In genomic region chr14:17410752-17411151, GRCm38 (mm10) we compare ENCODE assay signal across 10 mouse cellular contexts.
DNase-seq lines count a peak whose midpoint lies in the region; ATAC-seq and TF ChIP-seq lines count a peak whose summit lies in the region.
"Had no signal": no experiment of that assay in that cellular context is flagged by ENCODE, and none has a peak within 500 bp of the region (broad histone marks: within the 10 kb centered on the region; RNA-seq: fewer than 3 reads in every experiment).

No protein-coding gene starts in this region.

- no peak overlapping the region for H3K4me2 ChIP-seq in hindbrain, embryonic 13.5 days
- H3K4me2 ChIP-seq in intestine, embryonic 16.5 days (ENCODE audit: low read depth, low read length): no peak overlapping the region
- no peak overlapping the region for H3K4me2 ChIP-seq in hindbrain, embryonic 16.5 days (ENCODE audit: low read length)
- H3K4me2 ChIP-seq: embryonic facial prominence, embryonic 13.5 days; hindbrain, embryonic 12.5 days had no signal

- no peak overlapping the region for H3K9ac ChIP-seq in hindbrain, embryonic 13.5 days
- no peak overlapping the region for H3K9ac ChIP-seq in MEL (ENCODE audit: control insufficient read depth, low read depth, low read length, poor library complexity, severe bottlenecking)
- H3K9ac ChIP-seq in intestine, embryonic 16.5 days (ENCODE audit: low read depth, low read length): no peak overlapping the region
- no peak overlapping the region for H3K9ac ChIP-seq in hindbrain, embryonic 16.5 days (ENCODE audit: low read depth, low read length)
- H3K9ac ChIP-seq: embryonic facial prominence, embryonic 13.5 days; hindbrain, embryonic 12.5 days had no signal

- no peak for TF ChIP-seq CTCF in MEL (IDR thresholded peaks at IDR 0.05 in 2 of 3, conservative IDR thresholded peaks at IDR 0.05 in 1 of 3; ENCODE audit: control insufficient read depth in 1 of 3, insufficient read depth in 1 of 3, low read depth in 2 of 3, low read length in 3 of 3, poor library complexity in 1 of 3, severe bottlenecking in 1 of 3)

- no peak for TF ChIP-seq EP300 in MEL (IDR thresholded peaks at IDR 0.05; ENCODE audit: low read depth in 1 of 2, low read length in 2 of 2)

- H3K27me3 ChIP-seq in hindbrain, embryonic 10.5 days (ENCODE audit: insufficient read depth, poor library complexity, severe bottlenecking): no peaks in the 10 kb centered on the region
- H3K27me3 ChIP-seq in hindbrain, embryonic 13.5 days: no peaks in the 10 kb centered on the region
- no peaks in the 10 kb centered on the region for H3K27me3 ChIP-seq in MEL (ENCODE audit: control insufficient read depth in 1 of 2, insufficient read depth in 2 of 2, low read length in 2 of 2)
- H3K27me3 ChIP-seq in intestine, embryonic 16.5 days (replicated peaks; ENCODE audit: control insufficient read depth, insufficient read depth, low read length): no peaks in the 10 kb centered on the region
- no peaks in the 10 kb centered on the region for H3K27me3 ChIP-seq in hindbrain, embryonic 16.5 days (replicated peaks; ENCODE audit: control insufficient read depth, insufficient read depth, low read length)
- H3K27me3 ChIP-seq: embryonic facial prominence, embryonic 13.5 days; hindbrain, embryonic 12.5 days had no signal

- 36% methylated on average over 3 of the region's 3 CpGs for WGBS in hindbrain, embryonic 10.5 days
- WGBS in hindbrain, embryonic 13.5 days: 34% methylated on average over 3 of the region's 3 CpGs
- WGBS in intestine, embryonic 16.5 days: 33% methylated on average over 3 of the region's 3 CpGs
- 35% methylated on average over 3 of the region's 3 CpGs for WGBS in hindbrain, embryonic 16.5 days

- TF ChIP-seq RAD21 in MEL (IDR thresholded peaks at IDR 0.05; ENCODE audit: low read depth, low read length): no peak

- H3K4me1 ChIP-seq in hindbrain, embryonic 10.5 days (replicated peaks): peaks cover 11% of the 10 kb centered on the region; the same call in 1 of the 2 replicates
- H3K4me1 ChIP-seq in hindbrain, embryonic 13.5 days (replicated peaks): no peaks in the 10 kb centered on the region
- no peaks in the 10 kb centered on the region for H3K4me1 ChIP-seq in MEL (ENCODE audit: control insufficient read depth in 1 of 2, insufficient read depth in 2 of 2, low read length in 2 of 2)
- peaks cover 3% of the 10 kb centered on the region; the same call in 1 of the 2 replicates for H3K4me1 ChIP-seq in intestine, embryonic 16.5 days (ENCODE audit: control insufficient read depth, insufficient read depth, low read length)
- no peaks in the 10 kb centered on the region for H3K4me1 ChIP-seq in hindbrain, embryonic 16.5 days (ENCODE audit: control insufficient read depth, insufficient read depth, low read depth, low read length)
- H3K4me1 ChIP-seq: hindbrain, embryonic 12.5 days had no signal

- no peak for TF ChIP-seq POLR2A in MEL (IDR thresholded peaks at IDR 0.05; ENCODE audit: control insufficient read depth in 1 of 2, insufficient read depth in 1 of 2, low read depth in 1 of 2, low read length in 2 of 2, poor library complexity in 1 of 2)

- H3K9me3 ChIP-seq in hindbrain, embryonic 10.5 days: no peaks in the 10 kb centered on the region
- no peaks in the 10 kb centered on the region for H3K9me3 ChIP-seq in hindbrain, embryonic 13.5 days
- no peaks in the 10 kb centered on the region for H3K9me3 ChIP-seq in MEL (replicated peaks; ENCODE audit: insufficient read depth, low read length)
- no peaks in the 10 kb centered on the region for H3K9me3 ChIP-seq in intestine, embryonic 16.5 days (ENCODE audit: control insufficient read depth, low read length)
- no peaks in the 10 kb centered on the region for H3K9me3 ChIP-seq in hindbrain, embryonic 16.5 days (ENCODE audit: control insufficient read depth, low read length)
- H3K9me3 ChIP-seq: embryonic facial prominence, embryonic 13.5 days; hindbrain, embryonic 12.5 days had no signal

- H3K79me2 ChIP-seq in MEL (ENCODE audit: control insufficient read depth, insufficient read depth, low read length, poor library complexity): no peaks in the 10 kb centered on the region

- no peaks in the 10 kb centered on the region for H3K36me3 ChIP-seq in hindbrain, embryonic 10.5 days
- no peaks in the 10 kb centered on the region for H3K36me3 ChIP-seq in hindbrain, embryonic 13.5 days
- no peaks in the 10 kb centered on the region for H3K36me3 ChIP-seq in MEL (ENCODE audit: control insufficient read depth in 1 of 2, insufficient read depth in 2 of 2, low read length in 2 of 2)
- no peaks in the 10 kb centered on the region for H3K36me3 ChIP-seq in intestine, embryonic 16.5 days (ENCODE audit: control insufficient read depth, insufficient read depth, low read length)
- H3K36me3 ChIP-seq in hindbrain, embryonic 16.5 days (ENCODE audit: control insufficient read depth, insufficient read depth, low read length): no peaks in the 10 kb centered on the region
- H3K36me3 ChIP-seq: embryonic facial prominence, embryonic 13.5 days; hindbrain, embryonic 12.5 days had no signal

- no peak for DNase-seq in hindbrain, embryonic 10.5 days (ENCODE audit: low spot score)
- peak; percentile 3 for DNase-seq in MEL (ENCODE audit: low read depth, low spot score)
- DNase-seq in frontal cortex, postnatal 10 days (ENCODE audit: low spot score in 2 of 2): no peak
- no peak for DNase-seq in left cerebral cortex, postnatal 10 days (ENCODE audit: extremely low spot score in 1 of 2, low spot score in 2 of 2)

- H3K4me3 ChIP-seq in hindbrain, embryonic 10.5 days: no peak overlapping the region
- H3K4me3 ChIP-seq in hindbrain, embryonic 13.5 days: no peak overlapping the region
- no peak overlapping the region for H3K4me3 ChIP-seq in MEL (ENCODE audit: control insufficient read depth in 1 of 2, insufficient read depth in 1 of 2, low read depth in 2 of 2, low read length in 2 of 2)
- no peak overlapping the region for H3K4me3 ChIP-seq in intestine, embryonic 16.5 days (ENCODE audit: low read length)
- H3K4me3 ChIP-seq in hindbrain, embryonic 16.5 days (ENCODE audit: low read length): no peak overlapping the region
- H3K4me3 ChIP-seq: embryonic facial prominence, embryonic 13.5 days; hindbrain, embryonic 12.5 days had no signal

- intact Hi-C loops in left cerebral cortex, postnatal 10 days (cut with DNase I): no loop called here

- no peak for ATAC-seq in hindbrain, embryonic 13.5 days (ENCODE audit: low FRiP score)
- ATAC-seq in intestine, embryonic 16.5 days: peak; percentile 82
- ATAC-seq in monocyte, adult 5-6 weeks (replicated peaks; ENCODE audit: insufficient number of reproducible peaks, low FRiP score, low TSS enrichment, poor library complexity, severe bottlenecking): peak; percentile 45
- no peak for ATAC-seq in hindbrain, embryonic 16.5 days

- 0 out of 2 replicates have a peak overlapping the region, but pooled peaks have one; percentile 8 for H3K27ac ChIP-seq in hindbrain, embryonic 10.5 days
- no peak overlapping the region for H3K27ac ChIP-seq in hindbrain, embryonic 13.5 days
- no peak overlapping the region for H3K27ac ChIP-seq in MEL (ENCODE audit: control insufficient read depth, low read depth, low read length)
- no peak overlapping the region for H3K27ac ChIP-seq in intestine, embryonic 16.5 days (ENCODE audit: low read length)
- no peak overlapping the region for H3K27ac ChIP-seq in hindbrain, embryonic 16.5 days (ENCODE audit: low read depth, low read length)
- H3K27ac ChIP-seq: embryonic facial prominence, embryonic 13.5 days; hindbrain, embryonic 12.5 days had no signal

TF ChIP-seq in MEL, 35 proteins besides CTCF, POLR2A, EP300 and RAD21:
- no peak for TF ChIP-seq JUND (IDR thresholded peaks at IDR 0.05; ENCODE audit: low read depth, low read length)
- no peak for TF ChIP-seq USF2 (IDR thresholded peaks at IDR 0.05; ENCODE audit: borderline replicate concordance in 1 of 2, insufficient read depth in 1 of 2, low read depth in 1 of 2, low read length in 2 of 2)
- TF ChIP-seq POLR2AphosphoS5 (IDR thresholded peaks at IDR 0.05; ENCODE audit: borderline replicate concordance, low read depth, low read length): no peak
- no peak for TF ChIP-seq GATA1 (IDR thresholded peaks at IDR 0.05; ENCODE audit: low read depth, low read length)
- TF ChIP-seq ZC3H11A (IDR thresholded peaks at IDR 0.05; ENCODE audit: low read depth, low read length): no peak
- TF ChIP-seq TAL1 (IDR thresholded peaks at IDR 0.05; ENCODE audit: low read length): no peak

Comparison
In these comparisons a context has a peak if more than half of its experiments do, and no peak if none do; other contexts are left out.
1. ATAC-seq: peak in intestine, embryonic 16.5 days (single experiment) and monocyte, adult 5-6 weeks (single experiment); none in hindbrain, embryonic 13.5 days (single experiment) and hindbrain, embryonic 16.5 days (single experiment).